In genomic region chr2:165326304-165327190, GRCm38 (mm10) we compare ENCODE assay signal across 8 mouse cellular contexts. TPM values are rescaled to one million over a fixed set of nuclear protein-coding genes. Genes with fewer than 3 reads are reported as not detected.
DNase-seq lines count a peak whose midpoint lies in the region; ATAC-seq lines count a peak whose summit lies in the region.

Elmo2 (minus strand) TSS chr2:165326479.

- H3K9me3 ChIP-seq in hindbrain, embryonic 15.5 days: no peaks in the 10 kb centered on the region

- peak within 1 kb of the TSS; percentile 84 for H3K9ac ChIP-seq in hindbrain, embryonic 15.5 days

- H3K27ac ChIP-seq in hindbrain, embryonic 15.5 days (replicated peaks): peak within 1 kb of the TSS; percentile 88

- DNase-seq in T-cell, adult 2 months (ENCODE audit: low spot score): peak; percentile 98
- DNase-seq in cerebellum, postnatal 36 days: peak; percentile 97 to 99
- peak; percentile 97 to 99 for DNase-seq in frontal cortex, postnatal 36 days (ENCODE audit: low spot score in 2 of 2)
- peak; percentile 99 for DNase-seq in left cerebral cortex, adult 11 months (ENCODE audit: low spot score)
- DNase-seq in lung, postnatal 4 days: peak; percentile 98 to 99
- DNase-seq in retina, postnatal 7 days (ENCODE audit: low read depth, low spot score): peak; percentile 96
- DNase-seq in urinary bladder, adult 2 months (ENCODE audit: low spot score): peak; percentile 89

- no peaks in the 10 kb centered on the region for H3K27me3 ChIP-seq in hindbrain, embryonic 15.5 days

- peak within 1 kb of the TSS; percentile 87 for H3K4me2 ChIP-seq in hindbrain, embryonic 15.5 days

- peak within 1 kb of the TSS; percentile 86 for H3K4me3 ChIP-seq in hindbrain, embryonic 15.5 days

- H3K36me3 ChIP-seq in hindbrain, embryonic 15.5 days: no peaks in the 10 kb centered on the region

- WGBS in hindbrain, embryonic 15.5 days: under 1% methylated on average over 52 of the region's 55 CpGs

- H3K4me1 ChIP-seq in hindbrain, embryonic 15.5 days (replicated peaks): peaks cover 50% of the 10 kb centered on the region

- ATAC-seq in hindbrain, embryonic 15.5 days (ENCODE audit: low FRiP score, low read depth): peak; percentile 98

RNA-seq across cellular contexts. Expression of gene Elmo2, which starts in this region (rescaled TPM):
- polyA plus RNA-seq in hindbrain, embryonic 15.5 days (2015; fragmentation: Nextera tagmentation; extraction: Ambion mirVana): 94.3 and 101 TPM in 2 replicates
- 33.8 and 36.2 TPM in 2 replicates for polyA plus RNA-seq in urinary bladder, adult 2 months (2012; rRNA removed)

Comparison
In these comparisons a context has a peak if more than half of its experiments do, and no peak if none do; other contexts are left out.
1. Peak in every context shown above with its lines: DNase-seq, ATAC-seq, H3K4me3 ChIP-seq and H3K27ac ChIP-seq.